Mouse (Mus musculus) liver, embryonic 14.5 days (tissue): ENCODE measurements around the gene Tshb. TPM values are rescaled to one million over a fixed set of nuclear protein-coding genes. Genes with fewer than 3 reads are reported as not detected.

Experiments
- ATAC-seq: fragments of 200-750 bp; cut with Nextera tagmentation; 2 replicates; pipeline ENCODE4 v1.8.0; 2017; ENCODE audit warnings: moderate number of reproducible peaks, mild to moderate bottlenecking, moderate library complexity; ENCODE audit not compliant: insufficient read depth
- DNase-seq, 3 experiments: peaks; one replicate each; pipeline ENCODE4 v3.0.0-alpha.2; 2012 to 2013; ENCODE audit warnings: low read depth in 3 of 3, low spot score in 3 of 3
- H3K27ac ChIP-seq: fragments of 300-500 bp; sonication (generic); 2 replicates; pipeline ENCODE4 v1.5.1; 2014; ENCODE audit warnings: moderate library complexity, mild to moderate bottlenecking, control low read depth, inconsistent platforms
- H3K27me3 ChIP-seq: fragments of 300-500 bp; sonication (generic); 2 replicates; pipeline ENCODE4 v1.6.1; 2014; ENCODE audit warnings: mild to moderate bottlenecking, low read length, moderate library complexity; ENCODE audit not compliant: control insufficient read depth, insufficient read depth
- H3K36me3 ChIP-seq: fragments of 300-500 bp; sonication (generic); replicated peaks from 2 replicates; pipeline ENCODE4 v1.6.1; 2014; ENCODE audit warnings: low read depth; ENCODE audit not compliant: control insufficient read depth, insufficient read depth
- H3K4me1 ChIP-seq, 2 experiments: fragments of 200-500 bp in 1 of 2; fragments of 300-500 bp in 1 of 2; sonication (generic) in 1 of 2; replicated peaks; 2 replicates each; pipeline ENCODE4 v1.6.1; 2012 to 2014; ENCODE audit warnings: antibody characterized with exemption in 1 of 2, inconsistent platforms in 1 of 2, low read length in 1 of 2; ENCODE audit not compliant: control insufficient read depth in 2 of 2, insufficient read depth in 2 of 2
- H3K4me2 ChIP-seq: fragments of 300-500 bp; sonication (generic); 2 replicates; pipeline ENCODE4 v1.6.1; 2014; ENCODE audit warnings: low read depth, mild to moderate bottlenecking, control low read depth, moderate library complexity
- H3K4me3 ChIP-seq, 2 experiments: fragments of 200-500 bp in 1 of 2; fragments of 300-500 bp in 1 of 2; sonication (generic) in 1 of 2; 2 replicates each; pipeline ENCODE4 v1.5.1; 2012 to 2014; ENCODE audit warnings: low read depth in 2 of 2, low read length in 2 of 2, mild to moderate bottlenecking in 2 of 2, control low read depth in 1 of 2, inconsistent platforms in 1 of 2, moderate library complexity in 1 of 2; ENCODE audit not compliant: insufficient read depth in 1 of 2
- H3K9ac ChIP-seq: fragments of 300-500 bp; sonication (generic); replicated peaks from 2 replicates; pipeline ENCODE4 v1.6.1; 2014; ENCODE audit warnings: mild to moderate bottlenecking, control low read depth, moderate library complexity
- H3K9me3 ChIP-seq: fragments of 300-500 bp; sonication (generic); 2 replicates; pipeline ENCODE4 v1.6.1; 2016; ENCODE audit warnings: low read length, mixed read lengths; ENCODE audit not compliant: control insufficient read depth
- CTCF ChIP-seq: IDR thresholded peaks from 2 replicates; pipeline ENCODE4 v1.5.1; 2016; ENCODE audit warnings: antibody characterized with exemption, low read depth, control low read depth
- EP300 ChIP-seq: IDR thresholded peaks from 2 replicates; pipeline ENCODE4 v1.6.1; 2016; ENCODE audit warnings: antibody characterized with exemption, low read depth
- WGBS: fragments of 180-500 bp; shearing (Covaris S2); extraction: QIAGEN DNeasy Blood & Tissue Kit; methylation state at CpG from one replicate; pipeline ENCODE4 v1.1.7; 2014; ENCODE audit not compliant: insufficient replicate concordance; 5-methylcytosine and 5-hydroxymethylcytosine counted together
- polyA plus RNA-seq, 2 experiments: library from polyadenylated mRNA; depleted of rRNA in 1 of 2; stranded (reverse) in 1 of 2; unstranded in 1 of 2; fragments of >200 nt; fragmentation: Nextera tagmentation in 1 of 2; extraction: Ambion mirVana in 1 of 2; gene quantifications; 2 replicates each; pipeline versions ENCODE4 v1.2.1 to v1.2.3; 2012 to 2014

The Tshb gene
- polyA plus RNA-seq, 2 experiments = not detected

- ATAC-seq (no peak), DNase-seq (no peak)
- Histone ChIP-seq H3K9ac (no peak overlapping the region), H3K27me3 (peaks cover 19% of the 10 kb centered on the region), H3K4me3 (no peak overlapping the region), H3K4me1 (no peaks in the 10 kb centered on the region), H3K27ac (no peak overlapping the region), H3K4me2 (no peak overlapping the region), H3K9me3 (no peaks in the 10 kb centered on the region), H3K36me3 (no peaks in the 10 kb centered on the region)
- WGBS = 7% methylated on average over 4 of the region's 4 CpGs
- TF ChIP-seq EP300 = no peak
- TF ChIP-seq CTCF = no peak
Measured at GRCm38 (mm10) chr3:102732619-102733018, 49.9 kb downstream of the Tshb start.

GRCm38 (mm10) chr3:102731112-102731511 lies 51.4 kb downstream of the Tshb start:
- Histone ChIP-seq H3K4me2 (no peak overlapping the region), H3K27me3 (peaks cover 19% of the 10 kb centered on the region), H3K9me3 (no peaks in the 10 kb centered on the region), H3K4me1 (no peaks in the 10 kb centered on the region), H3K4me3 (no peak overlapping the region), H3K27ac (no peak overlapping the region), H3K9ac (no peak overlapping the region), H3K36me3 (no peaks in the 10 kb centered on the region)
- no peak for DNase-seq
- no peak for TF ChIP-seq EP300
- TF ChIP-seq CTCF = no peak
- WGBS = 51% methylated on average over 3 of the region's 3 CpGs
- no peak for ATAC-seq

- no peak for ATAC-seq
- no peak overlapping the region for H3K9ac ChIP-seq
- WGBS = 20% methylated on average over 5 of the region's 5 CpGs
Measured at GRCm38 (mm10) chr3:102729416-102729815, 53.1 kb downstream of the Tshb start.

More at GRCm38 (mm10) chr3:102729416-102729815, 53.1 kb downstream of the Tshb start:
- H3K27me3 ChIP-seq = peaks cover 4% of the 10 kb centered on the region; the same call in 1 of the 2 replicates
- H3K9me3 ChIP-seq = no peaks in the 10 kb centered on the region
- no peak for TF ChIP-seq CTCF
- no peak for TF ChIP-seq EP300
- DNase-seq = no peak
- H3K4me2 ChIP-seq = no peak overlapping the region
- no peak overlapping the region for H3K27ac ChIP-seq
- H3K4me1 ChIP-seq = peaks cover 0 to under 1% of the 10 kb centered on the region in 2 experiments; a peak in 2 of 4 replicates
- H3K36me3 ChIP-seq = no peaks in the 10 kb centered on the region
- no peak overlapping the region for H3K4me3 ChIP-seq

Other genes starting within 250 kb of the Tshb start
- 0.67 and 1.2 TPM in 2 replicates for gene Tspan2, start 48.2 kb downstream of the Tshb start, polyA plus RNA-seq (2012; rRNA removed)
- 1.7 and 2.2 TPM in 2 replicates for gene Tspan2, start 48.2 kb downstream of the Tshb start, polyA plus RNA-seq (2014; fragmentation: Nextera tagmentation; extraction: Ambion mirVana)
- gene Sycp1, start 153.4 kb upstream of the Tshb start, polyA plus RNA-seq (2012; rRNA removed) = 0.01 and 0.07 TPM in 2 replicates
- 0.18 TPM in 1 of 2 replicates, not detected in the other for gene Sycp1, start 153.4 kb upstream of the Tshb start, polyA plus RNA-seq (2014; fragmentation: Nextera tagmentation; extraction: Ambion mirVana)
- 3.9 and 4.6 TPM in 2 replicates for gene Nr1h5, start 181.4 kb upstream of the Tshb start, polyA plus RNA-seq (2012; rRNA removed)
- 1.9 and 3.0 TPM in 2 replicates for gene Nr1h5, start 181.4 kb upstream of the Tshb start, polyA plus RNA-seq (2014; fragmentation: Nextera tagmentation; extraction: Ambion mirVana)
- gene Sike1, start 213.0 kb upstream of the Tshb start, polyA plus RNA-seq (2012; rRNA removed) = 3.4 and 5.6 TPM in 2 replicates
- 13.6 and 16.8 TPM in 2 replicates for gene Sike1, start 213.0 kb upstream of the Tshb start, polyA plus RNA-seq (2014; fragmentation: Nextera tagmentation; extraction: Ambion mirVana)
- 17.5 and 28.5 TPM in 2 replicates for gene Csde1, start 237.7 kb upstream of the Tshb start, polyA plus RNA-seq (2012; rRNA removed)
- gene Csde1, start 237.7 kb upstream of the Tshb start, polyA plus RNA-seq (2014; fragmentation: Nextera tagmentation; extraction: Ambion mirVana) = 116 and 122 TPM in 2 replicates